Mouse (Mus musculus) liver, postnatal 0 days (tissue): ENCODE measurements around the gene Rapgef4. TPM values are rescaled to one million over a fixed set of nuclear protein-coding genes. Genes with fewer than 3 reads are reported as not detected.
"Not testable (repeated sequence)": the region's sequence is repeated elsewhere in the genome, so short reads cannot be mapped to it uniquely, and the experiment has no call there.

Experiments
- ATAC-seq: fragments of 200-750 bp; cut with Nextera tagmentation; 2 replicates; pipeline ENCODE4 v1.8.0; 2017; ENCODE audit warnings: mild to moderate bottlenecking, moderate library complexity
- DNase-seq: peaks from one replicate; pipeline ENCODE4 v3.0.0-alpha.2; 2016
- H3K27ac ChIP-seq: fragments of 300-500 bp; sonication (generic); 2 replicates; pipeline ENCODE4 v1.5.1; 2014; ENCODE audit warnings: antibody characterized with exemption, moderate library complexity, mild to moderate bottlenecking, low read depth
- H3K27me3 ChIP-seq: fragments of 300-500 bp; sonication (generic); 2 replicates; pipeline ENCODE4 v1.6.1; 2014; ENCODE audit warnings: low read length, control low read depth, mixed read lengths; ENCODE audit not compliant: insufficient read depth
- H3K36me3 ChIP-seq: fragments of 300-500 bp; sonication (generic); replicated peaks from 2 replicates; pipeline ENCODE4 v1.6.1; 2014; ENCODE audit warnings: mild to moderate bottlenecking, control low read depth, low read length, moderate library complexity, mixed read lengths; ENCODE audit not compliant: insufficient read depth
- H3K4me1 ChIP-seq: fragments of 300-500 bp; sonication (generic); 2 replicates; pipeline ENCODE4 v1.6.1; 2014; ENCODE audit warnings: antibody characterized with exemption, mild to moderate bottlenecking, control low read depth; ENCODE audit not compliant: insufficient read depth
- H3K4me2 ChIP-seq: fragments of 300-500 bp; sonication (generic); 2 replicates; pipeline ENCODE4 v1.6.1; 2014; ENCODE audit warnings: low read depth, mild to moderate bottlenecking, low read length, moderate library complexity, mixed read lengths
- H3K4me3 ChIP-seq: fragments of 300-500 bp; sonication (generic); 2 replicates; pipeline ENCODE4 v1.5.1; 2014; ENCODE audit warnings: low read depth, low read length
- H3K9ac ChIP-seq: fragments of 300-500 bp; sonication (generic); replicated peaks from 2 replicates; pipeline ENCODE4 v1.6.1; 2014; ENCODE audit warnings: mild to moderate bottlenecking, moderate library complexity
- H3K9me3 ChIP-seq: fragments of 300-500 bp; sonication (generic); 2 replicates; pipeline ENCODE4 v1.6.1; 2016; ENCODE audit warnings: mild to moderate bottlenecking, control low read depth, low read length, mixed read lengths
- CTCF ChIP-seq: sonication (generic); IDR thresholded peaks from 2 replicates; pipeline ENCODE4 v1.5.1; 2016; ENCODE audit warnings: antibody characterized with exemption, low read depth
- EP300 ChIP-seq: IDR thresholded peaks from 2 replicates; pipeline ENCODE4 v1.6.1; 2016; ENCODE audit warnings: antibody characterized with exemption, low read depth, mild to moderate bottlenecking
- WGBS: fragments of 180-500 bp; shearing (Covaris S2); extraction: QIAGEN DNeasy Blood & Tissue Kit; methylation state at CpG from one replicate; pipeline ENCODE4 v1.1.7; 2014; ENCODE audit not compliant: insufficient replicate concordance; 5-methylcytosine and 5-hydroxymethylcytosine counted together
- polyA plus RNA-seq: library from polyadenylated mRNA; unstranded; fragments of >200 nt; fragmentation: Nextera tagmentation; extraction: Ambion mirVana; gene quantifications from 2 replicates; pipeline ENCODE4 v1.2.1, GENCODE M21; 2015

Rapgef4 gene
- polyA plus RNA-seq, 1 experiment from 2014 or later = 30.2 TPM

DNA sequence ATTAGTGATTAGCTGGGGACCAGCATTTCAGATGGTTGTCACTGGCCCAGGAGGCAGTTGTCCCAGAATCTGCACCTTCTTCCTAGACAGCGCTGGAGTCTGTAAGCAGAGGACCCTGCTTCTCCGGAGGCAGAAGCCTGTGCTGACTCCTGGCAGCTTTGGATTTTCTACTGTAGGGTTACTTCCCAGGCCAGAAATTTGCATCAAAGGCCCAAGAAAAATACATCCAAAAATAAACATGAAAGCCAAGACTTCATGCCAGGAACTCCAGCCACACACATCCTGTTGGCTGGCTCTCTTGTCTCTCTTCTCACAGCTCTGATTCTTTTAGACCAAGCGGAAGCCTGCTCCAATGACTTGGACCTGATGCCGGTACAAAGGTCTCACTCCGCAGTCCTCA is 73.2 kb downstream of the Rapgef4 start:
- Histone ChIP-seq H3K9ac (no peak overlapping the region; the same call in 1 of the 2 replicates), H3K27me3 (no peaks in the 10 kb centered on the region), H3K9me3 (no peaks in the 10 kb centered on the region), H3K4me3 (no peak overlapping the region), H3K4me2 (peak overlapping the region; percentile 13; the same call in 1 of the 2 replicates), H3K36me3 (no peaks in the 10 kb centered on the region), H3K4me1 (no peaks in the 10 kb centered on the region), H3K27ac (no peak overlapping the region)
- WGBS = 68% methylated on average over 5 of the region's 5 CpGs
- no peak for TF ChIP-seq EP300
- no peak for TF ChIP-seq CTCF
- ATAC-seq (no peak), DNase-seq (no peak)

GRCm38 (mm10) chr2:72054736-72055135 is 73.7 kb downstream of the Rapgef4 start:
- Histone ChIP-seq H3K27me3 (no peaks in the 10 kb centered on the region), H3K9me3 (no peaks in the 10 kb centered on the region), H3K4me1 (no peaks in the 10 kb centered on the region), H3K4me2 (no peak overlapping the region), H3K4me3 (no peak overlapping the region), H3K27ac (no peak overlapping the region), H3K36me3 (no peaks in the 10 kb centered on the region), H3K9ac (no peak overlapping the region)
- DNase-seq (no peak), ATAC-seq (no peak)
- WGBS = 58% methylated on average over 6 of the region's 6 CpGs
- TF ChIP-seq EP300 (no peak), CTCF (no peak)

- Histone ChIP-seq H3K9me3 (no peaks in the 10 kb centered on the region), H3K4me2 (no peak overlapping the region), H3K27me3 (no peaks in the 10 kb centered on the region), H3K9ac (no peak overlapping the region), H3K4me1 (no peaks in the 10 kb centered on the region), H3K36me3 (no peaks in the 10 kb centered on the region), H3K27ac (no peak overlapping the region), H3K4me3 (no peak overlapping the region)
- DNase-seq = no peak
- ATAC-seq = no peak
- 78% methylated on average over 5 of the region's 5 CpGs for WGBS
- TF ChIP-seq EP300 = no peak
- no peak for TF ChIP-seq CTCF
Measured at GRCm38 (mm10) chr2:72055476-72055875, 74.4 kb downstream of the Rapgef4 start.

- Histone ChIP-seq H3K9me3 (no peaks in the 10 kb centered on the region), H3K4me3 (no peak overlapping the region), H3K27ac (no peak overlapping the region), H3K36me3 (no peaks in the 10 kb centered on the region), H3K4me1 (no peaks in the 10 kb centered on the region), H3K27me3 (no peaks in the 10 kb centered on the region), H3K4me2 (no peak overlapping the region), H3K9ac (no peak overlapping the region)
- DNase-seq = no peak
- WGBS = 45% methylated on average over 11 of the region's 11 CpGs
- ATAC-seq = no peak
- no peak for TF ChIP-seq EP300
- TF ChIP-seq CTCF = no peak
Measured at GRCm38 (mm10) chr2:72056081-72056874, 75.2 kb downstream of the Rapgef4 start.

DNA sequence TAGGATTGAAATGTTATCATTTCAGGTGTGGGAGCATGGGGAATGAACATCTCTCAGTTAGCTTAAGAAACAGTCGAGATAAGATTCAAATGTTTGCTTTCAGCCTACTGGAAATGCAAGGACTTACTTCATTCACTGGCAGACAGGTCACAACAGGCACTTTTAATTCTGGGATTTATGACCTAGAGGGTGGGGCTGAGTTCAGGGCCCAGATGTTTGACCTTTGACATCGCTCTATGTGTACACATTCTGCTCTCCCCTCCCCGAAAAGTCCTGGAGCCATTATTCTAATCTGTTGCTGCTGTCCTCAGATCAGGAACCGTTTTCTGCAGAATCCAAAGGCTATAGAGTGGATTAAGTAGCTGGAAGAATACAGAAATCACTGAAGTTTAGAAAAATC is 81.9 kb downstream of the Rapgef4 start:
- Histone ChIP-seq H3K9ac (no peak overlapping the region), H3K36me3 (no peaks in the 10 kb centered on the region), H3K27ac (no peak overlapping the region), H3K27me3 (no peaks in the 10 kb centered on the region), H3K4me2 (no peak overlapping the region), H3K4me3 (no peak overlapping the region), H3K4me1 (no peaks in the 10 kb centered on the region), H3K9me3 (no peaks in the 10 kb centered on the region)
- no peak for ATAC-seq
- no peak for TF ChIP-seq CTCF
- no peak for DNase-seq
- WGBS = 47% methylated on average over 4 of the region's 4 CpGs

DNA sequence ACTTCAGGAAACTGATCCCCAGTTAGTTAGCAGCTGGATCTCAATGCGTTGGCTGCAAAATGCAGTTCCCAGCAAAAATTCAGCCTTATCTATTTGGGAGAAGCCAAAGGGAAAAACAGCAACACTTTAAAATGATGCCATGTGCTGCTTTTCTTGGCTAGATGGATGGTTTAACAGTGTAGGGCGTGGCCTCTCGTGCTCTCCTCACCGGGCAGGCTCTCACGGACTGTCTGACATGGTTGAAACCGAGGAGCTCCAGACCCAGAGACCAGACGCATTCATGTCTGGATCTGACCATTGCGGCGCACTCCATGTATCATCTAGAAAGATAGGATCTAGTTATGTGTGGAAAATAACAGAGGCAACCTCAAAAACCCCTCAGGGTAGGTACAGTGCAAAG is 87.5 kb downstream of the Rapgef4 start:
- no peak overlapping the region for H3K9ac ChIP-seq
- no peaks in the 10 kb centered on the region for H3K9me3 ChIP-seq
- H3K4me1 ChIP-seq = no peaks in the 10 kb centered on the region
- no peak overlapping the region for H3K4me3 ChIP-seq
- no peak overlapping the region for H3K27ac ChIP-seq
- H3K4me2 ChIP-seq = no peak overlapping the region
- no peaks in the 10 kb centered on the region for H3K27me3 ChIP-seq
- TF ChIP-seq CTCF (no peak), EP300 (no peak)
- no peak for DNase-seq
- ATAC-seq = no peak
- no peaks in the 10 kb centered on the region for H3K36me3 ChIP-seq
- 79% methylated on average over 9 of the region's 9 CpGs for WGBS

GRCm38 (mm10) chr2:72070086-72070485 is 89.0 kb downstream of the Rapgef4 start:
- H3K4me3 ChIP-seq = no peak overlapping the region
- no peak for TF ChIP-seq CTCF
- TF ChIP-seq EP300 = no peak
- no peak; the same call in 1 of the 2 replicates for ATAC-seq
- no peaks in the 10 kb centered on the region for H3K27me3 ChIP-seq
- WGBS = 50% methylated on average over 8 of the region's 8 CpGs
- H3K4me1 ChIP-seq = peaks cover 2% of the 10 kb centered on the region; the same call in 1 of the 2 replicates
- H3K36me3 ChIP-seq = no peaks in the 10 kb centered on the region
- H3K27ac ChIP-seq = no peak overlapping the region
- DNase-seq = no peak
- H3K9me3 ChIP-seq = no peaks in the 10 kb centered on the region
- H3K4me2 ChIP-seq = no peak overlapping the region
- H3K9ac ChIP-seq = no peak overlapping the region

DNA sequence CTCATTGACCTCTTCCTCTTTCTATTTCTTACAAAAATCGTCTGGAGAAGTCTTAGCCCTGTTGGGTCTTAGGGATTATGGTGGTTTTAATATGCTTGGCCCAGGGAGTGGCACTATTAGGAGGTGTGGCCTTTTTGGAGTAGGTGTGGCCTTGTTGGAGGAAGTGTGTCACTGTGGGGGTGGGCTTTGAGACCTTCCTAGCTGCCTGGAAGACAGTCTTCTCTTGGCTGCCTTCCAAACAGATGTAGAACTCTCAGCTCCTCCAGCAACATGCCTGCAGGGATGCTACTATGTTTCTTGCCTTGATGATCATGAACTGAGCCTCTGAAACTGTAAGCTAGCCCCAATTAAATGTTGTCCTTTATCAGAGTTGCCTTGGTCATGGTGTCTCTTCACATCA is 92.1 kb downstream of the Rapgef4 start:
- not testable (repeated sequence) for H3K27ac ChIP-seq, H3K4me3 ChIP-seq, H3K27me3 ChIP-seq, H3K4me2 ChIP-seq, H3K9ac ChIP-seq, ATAC-seq, H3K36me3 ChIP-seq, DNase-seq, H3K4me1 ChIP-seq, H3K9me3 ChIP-seq
- WGBS = 16% methylated on average over 1 of the region's 1 CpGs
